Mouse (Mus musculus) kidney, adult 2 months (tissue): Measurements from ENCODE around the gene Dclk3. TPM values are rescaled to one million over a fixed set of nuclear protein-coding genes. Genes with fewer than 3 reads are reported as not detected.

Source experiments
- DNase-seq: peaks from one replicate; pipeline ENCODE4 v3.0.0; 2021
- H3K27ac ChIP-seq: fragments of 200-500 bp; 2 replicates; pipeline ENCODE4 v1.5.1; 2012; ENCODE audit warnings: low read depth, low read length, control low read depth, inconsistent platforms; ENCODE audit not compliant: insufficient read depth
- H3K27me3 ChIP-seq: fragments of 200-500 bp; replicated peaks from 2 replicates; pipeline ENCODE4 v1.6.1; 2012; ENCODE audit warnings: mild to moderate bottlenecking, moderate library complexity, low read length, inconsistent platforms; ENCODE audit not compliant: control insufficient read depth, insufficient read depth
- H3K36me3 ChIP-seq: fragments of 200-500 bp; 2 replicates; pipeline ENCODE4 v1.6.1; 2012; ENCODE audit warnings: mild to moderate bottlenecking, moderate library complexity, low read length, inconsistent platforms; ENCODE audit not compliant: control insufficient read depth, insufficient read depth
- H3K4me1 ChIP-seq: fragments of 200-500 bp; 2 replicates; pipeline ENCODE4 v1.6.1; 2011; ENCODE audit warnings: low read length; ENCODE audit not compliant: control insufficient read depth, insufficient read depth
- H3K4me3 ChIP-seq: fragments of 200-500 bp; 2 replicates; pipeline ENCODE4 v1.5.1; 2011; ENCODE audit warnings: mild to moderate bottlenecking, low read depth, low read length, control low read depth; ENCODE audit not compliant: insufficient read depth
- CTCF ChIP-seq: fragments of 200-500 bp; conservative IDR thresholded peaks from 2 replicates; pipeline ENCODE4 v1.5.1; 2011; ENCODE audit warnings: low read depth, mild to moderate bottlenecking, control low read depth, low read length, moderate library complexity, mixed read lengths; ENCODE audit not compliant: insufficient read depth, insufficient read length
- POLR2A ChIP-seq: fragments of 200-500 bp; IDR thresholded peaks from one replicate; pipeline ENCODE4 v1.6.1; 2011; ENCODE audit warnings: low read depth, low read length, control low read depth
- WGBS: fragments of 180-500 bp; shearing (Covaris S2); methylation state at CpG from one replicate; pipeline ENCODE4 v1.1.7; 2018; 5-methylcytosine and 5-hydroxymethylcytosine counted together
- polyA plus RNA-seq: library from polyadenylated mRNA; depleted of rRNA; stranded (reverse); fragments of >200 nt; gene quantifications from 2 replicates; pipeline ENCODE4 v1.2.3, GENCODE M21; 2012

The Dclk3 gene
- polyA plus RNA-seq, 1 experiment, result 22.1 TPM

- Histone ChIP-seq H3K4me1 (peaks cover 32% of the 10 kb centered on the region), H3K4me3 (no peak overlapping the region), H3K27ac (no peak overlapping the region), H3K36me3 (no peaks in the 10 kb centered on the region), H3K27me3 (no peaks in the 10 kb centered on the region)
- 74% methylated on average over 10 of the region's 10 CpGs for WGBS
- no peak for DNase-seq
- TF ChIP-seq CTCF, result no peak
- TF ChIP-seq POLR2A, result no peak
These were observed 18.5 kb downstream of the Dclk3 start for GRCm38 (mm10) chr9:111457176-111457935.

GRCm38 (mm10) chr9:111457936-111458310 is 19.0 kb downstream of the Dclk3 start:
- DNase-seq, result no peak
- Histone ChIP-seq H3K36me3 (no peaks in the 10 kb centered on the region), H3K27ac (no peak overlapping the region), H3K4me1 (peaks cover 35% of the 10 kb centered on the region), H3K4me3 (no peak overlapping the region), H3K27me3 (no peaks in the 10 kb centered on the region)
- WGBS, result 64% methylated on average over 4 of the region's 4 CpGs
- TF ChIP-seq POLR2A, result no peak
- TF ChIP-seq CTCF, result no peak

GRCm38 (mm10) chr9:111459466-111459865 is 20.6 kb downstream of the Dclk3 start:
- 54% methylated on average over 8 of the region's 8 CpGs for WGBS

GRCm38 (mm10) chr9:111460201-111460814 is 21.4 kb downstream of the Dclk3 start:
- H3K27me3 ChIP-seq, result no peaks in the 10 kb centered on the region
- WGBS, result 20% methylated on average over 6 of the region's 6 CpGs
- H3K36me3 ChIP-seq, result no peaks in the 10 kb centered on the region
- DNase-seq, result peak; percentile 85
- H3K4me1 ChIP-seq, result peaks cover 32% of the 10 kb centered on the region
- no peak overlapping the region for H3K4me3 ChIP-seq
- TF ChIP-seq CTCF (no peak), POLR2A (peak; percentile 42)
- H3K27ac ChIP-seq, result peak overlapping the region; percentile 79

More at GRCm38 (mm10) chr9:111459466-111459865, 20.6 kb downstream of the Dclk3 start:
- peaks cover 32% of the 10 kb centered on the region for H3K4me1 ChIP-seq
- no peak for DNase-seq
- no peak for TF ChIP-seq CTCF
- no peak for TF ChIP-seq POLR2A
- H3K36me3 ChIP-seq, result no peaks in the 10 kb centered on the region
- H3K4me3 ChIP-seq, result no peak overlapping the region
- H3K27ac ChIP-seq, result peak overlapping the region; percentile 79; the same call in 1 of the 2 replicates
- no peaks in the 10 kb centered on the region for H3K27me3 ChIP-seq

- Histone ChIP-seq H3K4me3 (no peak overlapping the region), H3K27ac (peak overlapping the region; percentile 89), H3K36me3 (no peaks in the 10 kb centered on the region), H3K4me1 (peaks cover 32% of the 10 kb centered on the region), H3K27me3 (no peaks in the 10 kb centered on the region)
- DNase-seq, result peak; percentile 93
- WGBS, result 41% methylated on average over 10 of the region's 10 CpGs
- TF ChIP-seq POLR2A (no peak), CTCF (no peak)
These were observed 22.7 kb downstream of the Dclk3 start for GRCm38 (mm10) chr9:111461415-111462103.

- Histone ChIP-seq H3K4me3 (no peak overlapping the region), H3K4me1 (peaks cover 13% of the 10 kb centered on the region), H3K27ac (no peak overlapping the region), H3K36me3 (no peaks in the 10 kb centered on the region), H3K27me3 (no peaks in the 10 kb centered on the region)
- TF ChIP-seq POLR2A (no peak), CTCF (no peak)
- WGBS, result 91% methylated on average over 6 of the region's 6 CpGs
- DNase-seq, result no peak
These were observed 26.8 kb downstream of the Dclk3 start for GRCm38 (mm10) chr9:111465666-111466065.
